Mouse (Mus musculus) cerebellum, adult 8-10 months (tissue): ENCODE data around the gene Zfp956.
"Not testable (repeated sequence)": the region's sequence is repeated elsewhere in the genome, so short reads cannot be mapped to it uniquely, and the experiment has no call there.

ENCODE experiments used
- DNase-seq: peaks from one replicate; pipeline ENCODE4 v3.0.0; 2022

The Zfp956 gene

DNA sequence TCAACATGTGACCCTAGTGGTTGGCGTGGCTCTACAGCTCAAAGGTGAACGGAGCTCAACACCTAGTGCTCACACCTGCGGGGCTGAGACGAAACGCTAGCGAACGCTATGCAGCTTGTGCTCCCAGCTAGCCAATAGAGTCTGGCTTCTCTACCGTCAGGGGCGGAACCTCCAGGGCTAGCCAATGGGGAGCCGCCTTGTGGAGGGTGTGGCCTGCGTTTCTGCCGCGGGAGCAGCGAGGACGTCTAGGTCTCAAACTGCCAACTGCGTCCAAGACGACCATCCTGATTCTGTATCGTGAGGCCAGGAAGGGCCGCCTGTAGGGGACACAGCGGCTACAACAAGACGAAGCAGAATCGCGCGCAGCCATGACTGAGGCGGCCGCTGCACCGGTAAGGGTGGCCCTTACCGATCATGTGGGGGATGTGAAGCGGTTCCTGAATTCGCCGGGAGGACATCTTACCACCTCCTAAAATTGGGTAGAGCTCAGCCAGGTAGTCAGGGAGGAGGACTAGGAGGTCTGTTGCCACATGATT is at the start of gene Zfp956:
TSS of gene Zfp956 (plus strand) at position 200 of the 536 bp plus-strand sequence.
- DNase-seq, result peak; percentile 96

DNA sequence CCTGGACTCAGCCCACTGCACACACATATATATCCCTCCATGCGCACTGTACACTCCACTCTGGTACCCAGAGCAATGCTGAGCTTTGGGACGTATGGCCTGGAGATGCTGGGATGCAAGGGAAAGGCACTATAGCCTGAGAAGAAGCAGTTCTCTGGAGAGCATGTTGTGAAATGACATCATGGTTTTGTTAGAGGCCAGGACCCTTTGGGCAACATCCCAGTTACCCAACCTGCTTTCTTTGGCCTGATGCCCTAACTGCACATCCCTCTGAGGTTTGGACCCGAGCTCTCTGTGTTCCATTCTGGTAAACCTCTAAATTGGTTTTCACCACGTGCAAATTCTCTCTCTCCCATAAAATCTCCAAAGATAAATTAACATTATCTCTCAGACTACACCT is 49.6 kb upstream of the Zfp956 start:
- DNase-seq, result peak; percentile 72

DNA sequence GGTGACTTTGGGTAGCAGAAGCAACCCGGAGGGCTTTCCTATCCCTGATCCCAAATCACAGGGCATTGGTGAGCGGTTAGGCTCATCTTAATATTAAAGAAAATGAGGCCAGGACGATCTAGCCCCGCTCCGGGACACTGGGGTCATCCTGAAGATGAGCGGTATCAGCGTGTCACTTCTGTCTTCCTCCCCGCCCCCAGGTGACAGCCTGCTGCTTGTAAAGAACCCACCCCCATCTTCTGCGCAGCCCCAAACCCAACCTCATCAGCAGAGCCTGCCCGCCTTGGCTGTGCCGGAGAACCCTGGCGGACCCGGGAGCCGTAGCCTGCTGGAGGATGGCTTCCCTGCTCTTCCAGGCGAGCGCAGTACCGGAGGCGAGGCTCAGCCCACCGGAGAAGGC is 48.8 kb upstream of the Zfp956 start:
- no peak for DNase-seq

DNA sequence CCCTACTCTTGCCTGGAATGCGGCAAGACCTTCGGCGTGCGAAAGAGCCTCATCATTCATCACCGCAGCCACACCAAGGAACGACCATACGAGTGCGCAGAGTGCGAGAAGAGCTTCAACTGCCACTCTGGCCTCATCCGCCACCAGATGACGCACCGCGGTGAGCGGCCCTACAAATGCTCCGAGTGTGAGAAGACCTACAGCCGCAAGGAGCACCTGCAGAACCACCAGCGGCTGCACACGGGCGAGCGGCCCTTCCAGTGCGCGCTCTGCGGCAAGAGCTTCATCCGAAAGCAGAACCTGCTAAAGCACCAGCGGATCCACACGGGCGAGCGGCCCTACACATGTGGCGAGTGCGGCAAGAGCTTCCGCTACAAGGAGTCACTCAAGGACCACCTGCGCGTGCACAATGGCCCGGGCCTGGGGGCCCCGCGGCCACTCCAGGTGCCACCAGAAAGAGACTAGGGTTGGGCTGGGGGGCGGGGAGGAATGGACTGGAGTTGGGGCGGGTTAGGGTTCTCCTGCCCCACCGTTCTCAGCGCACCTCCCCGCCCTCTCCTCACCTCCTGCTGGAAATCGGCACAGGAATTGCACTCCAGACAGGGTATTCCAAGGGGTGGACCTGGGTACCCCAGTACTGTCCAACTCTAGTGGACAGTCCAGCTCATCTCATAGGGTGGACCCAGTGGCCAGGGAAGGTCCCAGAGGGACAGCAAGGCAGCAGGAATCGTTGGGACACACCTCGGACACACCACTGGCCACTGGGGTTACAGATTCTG is 48.1 kb upstream of the Zfp956 start:
- DNase-seq, result no peak

DNA sequence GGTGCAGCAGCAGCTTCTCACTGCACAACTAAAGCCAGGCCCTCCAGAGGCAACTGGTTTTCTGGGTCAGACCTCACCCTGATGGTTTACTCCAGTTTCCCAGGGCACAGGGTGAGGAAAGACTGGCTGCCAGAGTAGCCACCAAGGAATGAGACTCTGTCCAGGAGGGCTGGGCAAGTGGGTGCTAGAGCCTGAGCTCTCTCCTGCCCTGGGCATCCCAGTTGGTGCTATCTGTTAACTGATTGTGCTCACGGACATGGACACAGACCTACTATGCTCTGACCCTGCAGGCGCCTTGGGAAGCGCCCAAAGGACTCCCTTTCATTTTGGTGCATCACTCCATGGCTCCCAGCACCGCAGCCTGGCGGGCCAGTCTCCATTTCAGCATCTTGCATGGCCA is 46.9 kb upstream of the Zfp956 start:
- no peak for DNase-seq

DNA sequence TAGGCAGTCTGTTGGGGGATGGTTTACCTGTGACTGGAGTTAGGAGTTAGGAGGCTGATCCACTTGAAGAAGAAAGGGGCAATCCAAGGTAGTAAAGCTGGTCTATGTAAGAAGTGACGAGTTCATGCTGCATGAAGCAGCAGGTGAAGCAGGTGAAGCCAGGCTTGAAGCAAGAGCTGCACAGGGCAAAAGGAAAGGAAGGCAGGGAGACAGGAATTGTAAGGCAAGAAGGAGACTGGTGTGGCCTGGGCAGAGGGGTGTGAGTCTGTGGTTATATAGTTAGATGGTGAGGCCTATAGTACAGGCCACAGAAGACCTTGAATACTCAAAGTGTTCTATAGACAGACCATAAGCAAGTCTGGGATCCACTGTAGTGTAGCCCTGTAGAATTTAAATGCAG is 44.2 kb upstream of the Zfp956 start:
- DNase-seq, result no peak

DNA sequence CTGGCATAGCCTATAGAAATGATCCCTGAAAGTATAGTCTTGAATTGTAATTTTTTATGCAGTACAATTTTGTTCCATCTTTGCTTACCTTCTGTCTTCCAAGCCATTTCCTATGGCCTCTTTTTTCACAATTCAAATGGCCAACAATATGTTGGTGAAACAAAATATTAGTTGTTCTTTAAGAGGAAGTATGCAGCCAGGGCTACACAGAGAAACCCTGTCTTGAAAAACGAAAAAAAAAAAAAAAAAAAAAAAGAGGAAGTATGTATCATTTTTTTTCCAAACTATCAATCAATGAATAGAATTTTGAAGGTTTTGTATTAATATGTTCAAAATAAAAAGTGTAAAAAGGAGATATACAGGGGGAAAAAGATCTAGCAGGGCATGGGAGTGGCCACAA is 41.5 kb upstream of the Zfp956 start:
- DNase-seq, result no peak

DNA sequence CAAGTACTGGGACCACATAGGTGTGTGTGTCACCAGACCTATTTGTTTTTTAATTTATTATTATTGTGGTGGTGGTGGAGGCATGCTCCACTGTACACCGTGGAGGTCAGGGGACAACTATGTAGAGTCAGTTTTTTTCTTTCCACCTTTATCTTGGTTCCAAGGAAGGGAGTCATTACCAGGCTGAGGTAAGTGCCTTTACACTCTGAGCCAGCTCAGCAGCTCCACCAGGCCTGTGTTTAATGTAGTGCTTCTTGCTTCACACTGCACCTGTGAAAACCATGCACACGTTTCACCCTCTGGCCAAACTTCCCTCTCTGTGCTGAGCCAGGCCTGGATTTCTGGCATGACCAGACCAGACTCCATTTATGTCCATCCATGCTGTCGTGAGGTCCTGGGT is 40.2 kb upstream of the Zfp956 start:
- DNase-seq, result no peak

DNA sequence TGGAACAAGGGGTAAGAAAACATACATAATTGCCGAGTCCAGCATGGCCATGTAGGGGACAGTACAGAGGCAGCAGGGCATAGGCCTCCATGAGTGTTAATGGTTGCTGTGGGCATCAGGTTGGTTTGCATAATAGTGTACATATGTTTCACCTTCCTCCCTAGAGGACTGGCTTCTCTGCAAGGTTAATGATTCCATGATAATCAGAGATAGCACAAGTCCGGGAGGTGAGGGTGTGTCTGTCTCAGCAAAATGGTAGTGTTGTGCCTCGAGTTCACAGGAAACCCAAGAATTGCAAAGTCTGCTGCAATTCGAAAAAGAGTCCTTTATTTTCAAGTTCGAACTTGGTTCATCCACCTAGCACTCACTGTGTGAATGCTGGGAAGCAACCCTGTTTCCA is 36.1 kb upstream of the Zfp956 start:
- DNase-seq, result no peak

DNA sequence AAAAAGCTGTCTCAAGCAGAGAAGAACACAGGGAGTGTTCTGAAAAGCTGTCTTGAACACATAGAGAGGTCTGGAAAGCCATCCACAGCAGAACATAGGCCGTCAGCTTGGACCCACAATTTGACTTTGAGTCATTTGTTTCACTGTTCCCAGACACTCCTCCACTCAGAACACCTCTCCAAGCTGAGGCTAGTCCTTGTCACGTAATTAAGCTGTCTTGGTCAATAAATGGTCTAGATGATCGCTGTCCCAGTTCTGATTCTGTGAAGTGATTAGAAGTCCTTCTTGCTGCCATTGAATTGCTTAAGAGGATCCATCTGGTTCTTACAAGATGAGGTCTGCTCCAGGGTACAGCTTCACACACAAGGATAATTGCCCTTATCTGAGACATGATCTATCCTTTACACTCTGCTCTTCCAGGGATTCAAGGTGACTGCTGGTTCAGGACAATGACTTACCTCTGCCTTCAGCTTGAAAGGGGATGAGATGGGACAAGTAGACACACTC is 34.4 kb upstream of the Zfp956 start:
- DNase-seq, result no peak

DNA sequence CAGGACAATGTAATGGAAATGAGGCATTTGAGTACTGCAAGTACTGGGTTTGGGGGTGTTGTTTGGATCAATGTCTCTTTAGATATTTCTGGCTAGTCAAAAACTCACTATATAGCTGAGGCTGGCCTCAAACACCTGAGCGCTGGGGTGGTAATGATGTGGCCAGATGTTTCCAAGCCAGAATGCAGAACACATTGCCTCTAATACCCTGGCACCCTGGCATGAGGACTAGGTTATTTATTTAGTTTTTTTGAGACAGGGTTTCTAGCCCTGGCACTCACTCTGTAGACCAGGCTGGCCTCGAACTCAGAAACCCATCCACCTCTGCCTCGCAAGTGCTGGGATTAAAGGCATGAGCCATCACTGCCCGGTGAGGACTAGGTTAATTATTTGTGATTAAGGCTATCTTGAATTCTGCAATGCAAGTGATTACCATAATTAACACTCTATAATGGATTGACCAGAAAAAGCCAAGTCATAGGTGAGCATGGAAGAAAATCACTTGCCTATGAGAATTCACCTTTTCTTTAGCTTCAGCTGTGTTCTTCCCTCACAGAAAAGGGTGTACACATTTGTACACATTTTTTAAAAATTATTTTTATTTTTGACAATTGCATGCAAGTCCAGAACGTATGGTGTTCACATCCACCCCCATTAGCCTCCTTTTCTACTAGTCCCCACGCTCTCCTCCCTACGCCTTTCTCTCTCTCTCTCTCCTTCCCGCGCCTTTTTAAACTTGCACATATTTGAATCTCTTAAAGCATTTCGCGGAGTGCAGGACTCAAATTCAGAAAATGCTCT is 33.3 kb upstream of the Zfp956 start:
- no peak for DNase-seq

DNA sequence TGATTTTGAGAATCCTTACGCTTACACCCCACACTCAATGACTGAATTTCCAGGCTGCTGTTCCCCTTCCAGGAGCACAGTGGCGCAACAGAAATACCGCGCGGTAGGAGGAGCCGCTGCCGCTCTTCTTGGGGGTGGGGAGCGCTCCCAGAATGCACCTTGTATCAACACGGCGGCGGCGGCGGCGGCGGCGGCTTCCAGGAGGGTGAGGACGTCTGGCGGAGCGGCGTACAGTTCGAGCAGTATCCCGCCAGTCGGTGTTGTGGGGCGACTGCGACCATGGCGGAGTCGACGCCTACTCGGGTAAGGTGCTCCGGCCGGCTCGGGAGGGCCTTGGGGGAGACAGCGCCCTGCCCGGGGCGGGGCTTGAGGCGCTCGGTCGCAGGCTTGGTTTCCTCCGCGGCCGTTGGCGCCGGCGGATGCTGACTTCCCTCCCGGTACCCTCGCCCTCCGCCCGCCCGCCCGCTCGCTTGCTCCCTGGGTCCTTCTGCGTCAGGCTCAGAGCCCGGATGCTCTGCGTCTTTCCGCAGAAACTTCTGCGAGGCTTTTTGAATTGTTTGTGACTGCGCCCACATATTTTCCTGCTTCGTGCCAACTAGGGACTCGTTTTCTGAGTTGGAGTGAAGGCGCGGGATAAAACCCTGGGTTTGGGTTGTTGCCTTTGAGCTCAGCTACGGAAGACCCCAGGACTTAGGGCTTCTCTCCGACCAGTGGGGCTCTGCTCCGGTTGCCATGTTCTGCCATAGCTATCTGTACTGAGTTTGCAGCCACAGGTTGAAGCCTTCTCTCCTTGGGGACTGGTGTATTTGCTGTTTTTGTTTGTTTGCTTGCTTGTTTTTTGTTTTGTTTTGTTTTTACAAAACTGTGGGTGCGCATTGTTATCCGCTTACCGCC is 32.5 kb upstream of the Zfp956 start, which contains the start of gene Zfp212:
TSS of gene Zfp212 (plus strand) at position 30 of the 894 bp plus-strand sequence.
- DNase-seq, result peak; percentile 87

DNA sequence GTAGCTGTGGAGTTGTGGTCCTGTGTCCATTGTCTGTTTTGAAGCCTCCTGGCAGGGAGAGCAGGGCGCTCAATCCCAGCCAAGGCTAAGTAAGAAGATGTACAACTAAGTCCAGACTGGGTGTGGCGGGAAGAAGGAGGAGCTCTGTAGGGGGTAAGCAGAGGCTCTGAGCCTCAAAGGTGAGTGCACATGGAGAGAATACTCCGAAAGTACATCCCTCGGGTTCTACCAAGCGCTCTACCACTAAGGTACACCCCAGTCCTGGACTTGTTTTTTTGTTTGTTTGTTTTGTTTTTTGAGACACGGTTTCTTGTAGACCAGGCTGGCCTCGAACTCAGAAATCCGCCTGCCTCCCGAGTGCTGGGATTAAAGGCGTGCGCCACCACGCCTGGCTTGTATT is 10.7 kb upstream of the Zfp956 start:
- no peak for DNase-seq

DNA sequence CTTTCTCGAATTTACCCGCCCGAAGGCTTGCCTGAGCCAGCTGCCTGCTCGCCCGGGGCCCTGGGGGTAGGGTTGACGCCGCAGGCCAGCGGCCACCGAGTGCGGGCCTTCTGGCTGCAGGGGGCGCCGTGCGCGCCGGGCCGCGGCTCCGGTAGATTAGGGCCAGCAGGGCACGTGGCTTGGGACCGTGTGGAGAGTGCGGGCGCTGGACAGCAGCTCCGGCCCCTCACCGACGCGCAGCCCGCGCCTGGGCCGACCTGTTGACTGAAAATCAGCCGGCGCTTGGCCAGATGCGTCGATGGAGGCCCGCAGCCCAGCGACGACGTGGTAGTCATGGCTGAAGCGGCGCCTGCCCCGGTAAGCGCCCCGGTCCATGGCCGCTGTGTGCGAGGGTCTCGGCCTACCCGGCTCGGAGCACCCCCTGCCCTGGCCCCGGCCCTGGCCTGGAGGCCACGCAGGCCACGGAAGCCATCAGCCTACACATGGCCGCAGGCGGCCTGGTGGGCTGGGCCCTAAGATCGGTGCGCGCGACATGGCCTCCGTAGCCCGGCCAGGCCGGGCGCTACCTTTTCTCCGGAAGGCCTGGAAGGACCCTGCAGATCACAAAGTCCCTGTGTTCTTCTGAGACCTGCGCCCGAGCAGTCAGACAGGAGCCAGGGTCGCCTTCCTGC is 10.0 kb upstream of the Zfp956 start:
- DNase-seq, result peak; percentile 65

DNA sequence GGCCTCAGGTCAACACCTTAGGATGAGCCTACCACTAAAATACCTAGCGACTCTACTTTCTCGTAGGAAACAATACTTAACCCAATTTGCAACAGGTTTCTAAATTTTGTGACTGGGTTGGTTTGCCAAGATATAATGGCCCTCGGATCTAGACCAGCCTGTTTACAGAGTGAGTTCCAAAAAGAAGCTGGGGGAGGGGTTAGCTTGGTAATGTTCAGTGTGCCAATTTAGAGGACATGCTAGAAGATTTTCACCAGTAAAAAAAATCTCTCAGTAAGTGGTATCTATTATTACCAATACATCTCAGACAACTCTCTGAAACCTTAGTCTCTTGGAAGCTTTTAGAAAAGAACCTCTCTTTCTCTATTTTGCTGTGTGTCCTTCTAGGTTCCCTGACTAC is 9.5 kb upstream of the Zfp956 start:
- DNase-seq, result no peak

DNA sequence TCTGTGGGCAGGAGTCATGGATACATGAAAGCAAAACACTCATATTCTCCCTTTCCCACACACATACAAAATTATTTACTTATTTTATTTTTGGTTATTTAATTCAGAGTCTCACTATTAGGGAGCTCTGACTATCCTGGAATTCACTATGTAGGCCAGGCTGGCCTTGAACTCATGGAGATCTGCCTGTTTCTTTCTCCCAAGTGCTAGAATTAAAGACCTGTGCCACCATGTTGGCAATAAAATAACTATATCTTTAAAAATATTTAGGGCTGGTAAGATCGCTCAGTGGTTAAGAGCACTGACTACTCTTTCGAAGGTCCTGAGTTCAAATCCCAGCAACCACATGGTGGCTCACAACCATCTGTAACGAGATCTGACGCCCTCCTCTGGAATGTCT is 5.8 kb upstream of the Zfp956 start:
- DNase-seq, result no peak

DNA sequence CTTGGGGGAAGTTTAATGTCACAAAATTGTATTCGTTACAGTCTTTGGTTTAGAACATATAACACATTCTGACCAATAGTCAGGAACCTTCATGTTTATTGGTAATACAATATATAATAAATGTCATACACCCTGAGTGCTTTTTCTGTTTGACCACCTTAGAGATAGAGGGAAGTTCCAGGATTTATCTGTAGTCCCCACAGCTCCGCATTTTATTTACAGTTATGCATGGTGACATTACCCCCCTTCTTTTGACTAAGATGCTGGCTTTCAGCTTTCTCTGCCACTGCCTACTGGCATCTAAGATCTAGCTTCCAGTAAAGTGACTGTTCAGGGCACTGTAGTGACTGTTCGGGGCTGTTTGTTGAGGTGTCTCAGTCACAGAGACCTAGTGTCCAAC is 1.2 kb downstream of the Zfp956 start:
- no peak for DNase-seq

DNA sequence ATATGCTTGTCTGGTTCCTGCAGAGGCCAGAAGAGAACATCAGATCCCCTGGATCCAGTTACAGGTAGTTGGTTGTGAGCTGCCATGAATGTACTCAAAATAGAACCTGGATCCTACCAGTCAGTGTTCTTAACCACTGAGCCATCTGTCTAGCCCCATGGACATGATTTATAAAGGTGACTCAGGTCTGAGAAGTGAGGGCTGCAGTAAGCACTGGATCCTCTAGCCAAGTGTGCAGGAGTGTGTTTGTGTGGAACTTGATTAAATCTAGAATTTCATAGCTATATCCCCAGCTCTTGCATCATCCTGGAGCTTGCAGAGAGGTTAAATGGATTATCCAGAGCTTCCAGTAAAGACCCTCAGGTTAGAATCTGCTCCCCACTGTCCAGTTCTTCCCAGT is 4.6 kb downstream of the Zfp956 start:
- DNase-seq, result no peak

DNA sequence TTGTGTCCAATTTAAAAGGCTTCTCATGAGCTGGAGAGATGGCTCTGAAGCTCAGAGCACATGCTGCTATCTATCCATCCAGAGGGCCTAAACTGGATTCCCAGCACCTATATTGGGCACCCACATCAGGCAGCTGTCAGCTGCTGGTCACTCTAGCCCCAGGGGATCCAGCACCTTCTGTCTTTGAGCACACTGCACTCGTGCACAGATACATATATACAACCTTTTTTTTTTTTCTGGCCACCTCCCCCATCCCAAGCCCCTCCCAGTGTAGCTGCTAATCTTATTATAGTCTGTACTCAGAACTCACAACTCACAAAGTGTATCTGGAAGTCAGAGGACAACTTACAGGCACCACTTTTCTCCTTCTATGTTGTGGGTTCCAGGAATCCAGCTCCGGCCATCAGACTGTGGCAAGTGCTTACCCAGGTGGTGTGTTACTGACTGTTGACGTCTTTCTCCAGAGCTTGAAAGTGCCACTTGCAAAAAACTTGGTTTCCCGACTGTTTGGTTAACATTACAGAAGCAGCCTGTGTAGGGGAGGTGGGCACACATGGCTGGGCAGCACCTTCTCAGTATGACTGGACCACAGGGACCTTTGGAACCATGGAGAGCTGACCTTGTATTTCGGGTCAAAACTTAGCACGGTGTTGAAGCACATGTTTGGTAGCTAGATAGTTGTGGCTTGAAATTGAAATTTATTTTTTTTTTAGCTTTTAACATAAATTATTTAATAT is 7.7 kb downstream of the Zfp956 start:
- DNase-seq, result no peak

DNA sequence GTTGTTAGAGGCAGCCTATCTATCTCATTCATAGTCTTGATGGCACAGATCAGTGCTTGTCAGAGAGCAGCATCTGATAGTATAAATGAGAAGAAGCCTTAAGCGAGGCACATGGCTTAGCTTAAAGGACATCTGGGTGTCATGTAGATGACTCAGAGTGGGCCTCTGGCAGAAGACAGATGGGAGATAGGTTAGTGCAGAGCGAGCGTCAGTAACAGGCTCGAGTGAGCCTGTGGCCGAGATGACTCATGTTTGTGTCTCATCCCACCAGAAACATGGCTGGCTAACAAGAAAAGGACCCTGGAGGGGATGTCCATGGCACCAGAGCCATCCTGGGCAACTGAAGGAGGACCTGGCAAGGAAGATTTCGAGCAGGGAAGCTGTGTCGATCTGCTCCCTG is 9.9 kb downstream of the Zfp956 start:
- DNase-seq, result no peak

DNA sequence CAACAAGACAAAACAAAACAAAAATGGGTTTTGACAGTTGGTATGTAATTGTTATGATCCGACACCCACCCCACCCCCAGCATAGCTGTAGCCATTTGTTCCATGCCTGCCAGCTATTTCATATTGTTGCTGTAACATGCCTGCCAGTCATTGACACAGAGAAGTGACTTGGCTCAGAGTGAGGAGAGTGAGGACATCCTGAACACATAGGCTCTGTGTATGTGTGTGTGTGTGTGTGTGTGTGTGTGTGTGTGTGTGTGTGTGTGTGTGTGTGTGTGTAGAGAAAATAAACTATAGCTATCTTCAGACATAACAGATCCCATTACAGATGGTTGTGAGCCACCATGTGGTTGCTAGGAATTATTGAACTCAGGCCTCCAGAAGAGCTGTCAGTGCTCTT is 15.0 kb downstream of the Zfp956 start:
- DNase-seq, result not testable (repeated sequence)
